33 mouse cellular contexts compared by ENCODE assay signal in the genomic region with DNA sequence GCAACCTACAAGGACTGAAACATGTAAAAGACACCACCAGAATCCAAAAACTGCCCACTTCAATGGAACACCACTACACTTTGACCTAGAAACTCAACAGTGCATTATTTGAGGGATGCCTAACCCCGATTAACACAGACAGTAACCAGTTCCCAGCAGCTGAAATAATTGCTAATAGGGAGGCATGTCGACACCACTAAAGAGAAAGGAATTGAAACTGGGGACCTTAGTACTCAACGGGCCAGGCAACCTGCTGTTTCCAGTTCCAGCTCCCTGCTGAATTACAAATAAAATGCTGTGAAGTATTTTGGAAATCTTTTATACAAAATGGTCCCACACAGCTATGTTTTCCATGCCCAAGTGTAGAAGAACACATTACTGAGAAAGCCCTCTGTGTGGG. TPM values are rescaled to one million over a fixed set of nuclear protein-coding genes. Genes with fewer than 3 reads are reported as not detected.
"Had no signal": no experiment of that assay in that cellular context is flagged by ENCODE, and none has a peak within 500 bp of the region (broad histone marks: within the 10 kb centered on the region; RNA-seq: fewer than 3 reads in every experiment).

No protein-coding gene starts in this region.

- DNase-seq: left cerebral cortex, postnatal 4 days; liver; liver, embryonic 13.5 days; liver, postnatal 0 days; lung, adult 18-20 months; lung, adult 2 months; lung, embryonic 14.5 days; lung, postnatal 10 days; lung, postnatal 14 days; lung, postnatal 36 days; lung, postnatal 4 days; midbrain, embryonic 14.5 days had no signal

- H3K27ac ChIP-seq: limb, embryonic 10.5 days; limb, embryonic 12.5 days; limb, embryonic 13.5 days; limb, embryonic 15.5 days; liver, embryonic 12.5 days; liver, embryonic 13.5 days; liver, embryonic 14.5 days; liver, embryonic 15.5 days; lung, embryonic 15.5 days; macrophage; midbrain, embryonic 10.5 days; midbrain, embryonic 12.5 days; midbrain, embryonic 13.5 days; midbrain, embryonic 15.5 days; neural tube, embryonic 12.5 days; neural tube, embryonic 13.5 days had no signal

- ATAC-seq: liver, embryonic 12.5 days; liver, postnatal 0 days; lung, postnatal 0 days; midbrain, embryonic 13.5 days; midbrain, embryonic 15.5 days; midbrain, embryonic 16.5 days had no signal

- H3K4me3 ChIP-seq: limb, embryonic 10.5 days; limb, embryonic 12.5 days; limb, embryonic 13.5 days; limb, embryonic 15.5 days; liver, embryonic 12.5 days; liver, embryonic 13.5 days; liver, embryonic 15.5 days; lung, embryonic 15.5 days; megakaryocyte, embryonic 14.5 days; midbrain, embryonic 10.5 days; midbrain, embryonic 12.5 days; midbrain, embryonic 13.5 days; midbrain, embryonic 15.5 days; myocyte; neural tube, embryonic 12.5 days; neural tube, embryonic 13.5 days had no signal

RNA-seq across cellular contexts. Expression of gene Arhgap28, which starts 56.5 kb away (rescaled TPM):
- total RNA-seq: megakaryocyte-erythroid progenitor cell, adult 5-6 weeks; monocyte, adult 5-6 weeks had no signal
